Mouse (Mus musculus) testis, adult 2 months (tissue): ENCODE measurements around the gene Camta2.

Experiments used
- CTCF ChIP-seq: fragments of 200-500 bp; IDR thresholded peaks from 2 replicates; pipeline ENCODE4 v1.5.1; 2012; ENCODE audit warnings: low read depth, mild to moderate bottlenecking, inconsistent platforms, low read length, moderate library complexity; ENCODE audit not compliant: control insufficient read depth, insufficient read depth, insufficient replicate concordance
- POLR2A ChIP-seq: fragments of 200-500 bp; IDR thresholded peaks from 2 replicates; pipeline ENCODE4 v1.6.1; 2012; ENCODE audit warnings: low read depth, mild to moderate bottlenecking, inconsistent platforms, low read length, moderate library complexity; ENCODE audit not compliant: control insufficient read depth

DNA sequence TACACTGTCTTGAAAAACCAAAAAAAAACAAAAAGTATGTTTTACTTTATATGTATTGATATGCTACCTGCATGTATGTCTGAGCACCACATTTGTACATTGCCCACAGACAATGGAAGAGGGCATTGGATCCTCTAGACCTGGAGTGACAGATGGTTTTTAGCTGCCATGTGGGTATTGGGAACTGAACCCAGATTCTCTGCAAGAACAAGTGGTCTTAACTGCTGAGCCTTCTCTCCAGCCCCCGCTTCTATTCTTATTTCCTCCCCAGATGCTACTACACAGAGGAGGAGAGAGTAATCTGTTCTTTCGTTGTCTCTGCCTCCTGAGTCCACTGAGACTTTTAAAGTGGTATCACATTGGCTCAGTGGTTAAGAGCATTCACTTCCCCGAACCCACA lies 5.6 kb upstream of the Camta2 start:
- TF ChIP-seq CTCF (no peak), POLR2A (no peak)
